Mouse (Mus musculus): Measurements from ENCODE around the gene Nrros.

DNA sequence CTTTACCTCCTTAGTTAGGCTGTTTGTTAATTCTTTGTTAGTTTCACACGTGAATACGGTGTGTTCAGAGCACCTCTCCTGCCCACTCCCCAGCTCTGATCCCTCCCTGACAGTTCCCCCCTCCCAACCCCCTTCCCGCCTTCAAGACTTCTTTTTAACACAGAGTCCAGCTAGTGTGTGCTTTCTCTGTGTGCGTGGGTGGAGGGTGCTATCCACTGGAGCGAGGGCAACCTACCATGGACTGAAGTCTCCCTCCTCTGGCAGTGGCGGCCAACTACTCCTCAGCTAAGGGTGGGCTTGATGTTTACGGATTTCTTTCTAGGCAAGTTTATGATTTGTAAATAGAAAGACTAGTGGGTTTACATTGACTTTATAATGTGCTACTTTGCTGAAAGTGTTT, 57.2 kb downstream of the Nrros start:
- no peak for TF ChIP-seq CTCF (conservative IDR thresholded peaks at IDR 0.05; ENCODE audit: low read length)
- TF ChIP-seq POU5F1 (IDR thresholded peaks at IDR 0.05; ENCODE audit: borderline replicate concordance, low read length) = no peak
- TF ChIP-seq NANOG (IDR thresholded peaks at IDR 0.05; ENCODE audit: borderline replicate concordance, low read length) = no peak
